Mouse (Mus musculus) left cerebral cortex, postnatal 14 days (tissue): ENCODE data around the gene 1810049J17Rik. TPM values are rescaled to one million over a fixed set of nuclear protein-coding genes. Genes with fewer than 3 reads are reported as not detected.

Experiments used
- DNase-seq, 2 experiments: peaks; one replicate each; pipeline ENCODE4 v3.0.0; 2021 to 2022; ENCODE audit warnings: low spot score in 2 of 2, mixed read lengths in 1 of 2
- intact Hi-C: fragments of 180-260 bp; cut with DNase I; formaldehyde crosslinking; loops from one replicate; pipeline ENCODE4 v1.15.1; 2025
- total RNA-seq, 2 experiments: library from RNA; stranded (reverse); gene quantifications; 2 replicates each; pipeline ENCODE4 v1.2.3; 2021

The 1810049J17Rik gene
- total RNA-seq, 2 experiments from 2014 or later: 0.85 to 1.2 TPM

DNA sequence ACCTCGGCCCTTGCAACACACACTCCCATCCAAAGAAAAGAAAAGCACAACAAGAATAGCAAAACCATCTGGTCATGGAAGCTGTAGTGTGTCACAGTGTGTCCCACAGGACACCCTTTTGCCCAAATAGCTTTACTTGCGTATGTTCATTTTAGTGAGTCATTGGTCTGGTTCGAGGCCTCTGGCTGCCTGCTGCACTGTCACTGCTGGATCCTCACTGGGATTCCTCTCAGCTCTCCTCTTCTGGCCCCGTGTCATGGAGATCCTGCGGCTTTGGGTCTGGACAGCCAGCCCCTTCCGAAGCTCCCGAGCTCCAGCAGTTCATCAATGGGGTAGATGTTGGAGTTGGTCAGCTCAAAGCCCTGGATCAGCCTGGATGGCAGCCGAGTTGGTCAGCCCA, 3.2 kb downstream of the 1810049J17Rik start:
- no peak for DNase-seq
- intact Hi-C loops: no loop called here

DNA sequence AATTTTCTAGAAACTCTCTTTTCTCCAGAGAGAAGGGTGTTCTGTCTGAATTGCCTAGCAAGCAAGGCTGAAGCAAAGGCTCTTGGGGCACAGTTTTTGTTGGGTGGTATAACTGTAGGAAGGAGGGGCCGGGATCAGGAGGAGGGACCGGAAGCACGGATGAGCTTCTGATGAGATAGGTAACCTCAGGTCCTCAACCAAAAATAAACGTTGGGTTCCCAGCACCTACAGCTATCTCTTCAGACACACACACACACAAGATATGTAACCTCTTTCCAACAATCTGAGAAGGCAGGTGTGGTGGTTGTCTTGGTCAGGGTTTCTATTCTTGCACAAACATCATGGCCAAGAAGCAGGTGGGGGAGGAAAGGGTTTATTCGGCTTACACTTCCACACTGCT, 4.4 kb downstream of the 1810049J17Rik start:
- intact Hi-C loops: no loop called here
- no peak for DNase-seq

DNA sequence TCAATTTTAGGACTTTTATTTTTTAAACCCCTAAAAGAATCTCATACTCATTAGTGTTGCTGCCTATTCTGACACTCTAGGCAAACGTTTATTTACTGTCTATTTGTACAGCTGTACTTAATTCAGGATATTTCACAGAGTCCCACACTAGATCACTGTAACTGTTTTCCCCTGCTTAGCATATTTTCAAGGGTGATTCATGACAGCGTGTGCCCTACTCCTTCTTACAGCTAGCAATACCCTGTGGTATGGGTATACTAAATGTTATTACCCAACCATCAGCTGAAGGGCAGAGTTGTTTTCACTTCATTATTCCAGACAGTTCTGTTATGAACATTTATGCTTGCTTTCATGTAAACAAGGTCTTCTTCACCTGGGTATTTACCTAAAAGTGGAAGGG, 5.7 kb downstream of the 1810049J17Rik start:
- intact Hi-C loops: no loop called here
- no peak for DNase-seq

DNA sequence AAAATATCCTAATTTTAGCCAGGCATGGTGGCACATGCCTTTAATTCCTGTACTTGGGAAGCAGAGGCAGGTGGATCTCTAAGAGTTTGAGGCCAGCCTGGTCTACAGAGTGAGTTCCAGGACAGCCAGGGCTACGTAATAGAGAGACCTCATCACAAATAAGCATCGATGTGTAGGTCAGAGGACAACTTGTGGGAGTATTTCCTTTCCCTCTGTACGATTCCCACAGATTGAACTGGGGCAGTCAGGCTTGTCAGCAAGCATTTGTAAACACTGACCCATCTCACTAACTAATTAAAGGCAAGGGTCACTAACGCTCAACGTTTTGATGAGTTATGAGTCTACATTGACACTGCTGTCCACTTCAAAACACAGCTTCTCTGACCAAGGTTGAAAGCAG, 7.1 kb downstream of the 1810049J17Rik start:
- intact Hi-C loops: no loop called here
- no peak for DNase-seq

DNA sequence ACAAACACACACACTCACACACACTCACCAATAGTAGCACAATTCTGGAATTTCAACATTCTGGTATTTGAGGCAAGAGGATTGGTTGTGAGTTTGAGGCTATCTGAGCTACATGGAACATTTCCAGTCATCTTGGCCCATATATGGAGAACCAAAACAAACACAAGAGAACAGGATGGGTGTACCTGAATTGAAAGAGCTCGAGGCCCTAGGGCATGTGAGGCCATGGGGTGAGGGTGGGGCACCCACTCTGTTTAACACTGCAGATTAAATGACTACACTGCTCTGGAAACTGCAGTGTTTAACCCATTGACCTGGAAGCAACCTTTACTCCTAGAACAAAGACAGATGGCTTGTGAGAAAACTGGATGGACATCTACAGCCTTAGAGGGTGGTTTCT, 8.4 kb downstream of the 1810049J17Rik start:
- no peak for DNase-seq
- intact Hi-C loops: no loop called here

DNA sequence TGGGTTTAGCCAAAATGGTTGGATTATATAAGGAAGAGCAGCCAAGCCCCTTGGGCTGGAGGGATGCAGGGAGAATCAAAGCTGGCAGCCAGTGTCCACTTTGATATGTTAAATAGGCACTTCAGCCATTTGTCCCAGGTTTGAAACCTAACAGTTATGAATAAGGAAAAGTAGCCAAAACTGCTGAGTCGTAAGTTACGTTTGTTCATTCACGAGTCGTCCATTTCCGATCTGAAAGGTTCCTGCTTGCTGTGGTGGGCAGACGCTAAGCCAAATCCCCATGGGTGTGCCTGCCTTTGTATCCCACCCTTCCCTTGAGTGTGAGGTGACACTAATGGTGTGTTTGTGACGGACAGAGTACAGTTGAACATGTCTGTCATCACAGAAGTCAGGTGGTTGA, 10.2 kb downstream of the 1810049J17Rik start:
- intact Hi-C loops: no loop called here
- DNase-seq: no peak

DNA sequence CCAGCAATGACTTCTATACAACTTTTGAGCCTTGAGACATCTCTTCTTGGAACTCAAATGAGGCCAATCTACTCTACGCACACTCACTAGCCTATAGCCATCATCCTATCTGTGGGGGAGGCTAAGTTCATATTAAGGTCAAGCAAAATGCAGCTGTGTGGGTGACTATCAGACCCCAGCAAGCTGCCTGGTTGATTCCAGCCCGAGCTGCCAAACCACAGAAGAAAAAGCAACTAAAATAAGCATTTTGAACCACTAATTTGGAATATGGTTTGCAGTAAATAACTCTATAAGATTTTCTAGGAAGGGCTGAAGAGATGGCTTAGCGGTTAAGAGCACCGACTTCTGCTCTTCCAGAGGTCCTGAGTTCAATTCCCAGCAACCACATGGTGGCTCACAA, 11.0 kb downstream of the 1810049J17Rik start:
- intact Hi-C loops: no loop called here
- no peak for DNase-seq

DNA sequence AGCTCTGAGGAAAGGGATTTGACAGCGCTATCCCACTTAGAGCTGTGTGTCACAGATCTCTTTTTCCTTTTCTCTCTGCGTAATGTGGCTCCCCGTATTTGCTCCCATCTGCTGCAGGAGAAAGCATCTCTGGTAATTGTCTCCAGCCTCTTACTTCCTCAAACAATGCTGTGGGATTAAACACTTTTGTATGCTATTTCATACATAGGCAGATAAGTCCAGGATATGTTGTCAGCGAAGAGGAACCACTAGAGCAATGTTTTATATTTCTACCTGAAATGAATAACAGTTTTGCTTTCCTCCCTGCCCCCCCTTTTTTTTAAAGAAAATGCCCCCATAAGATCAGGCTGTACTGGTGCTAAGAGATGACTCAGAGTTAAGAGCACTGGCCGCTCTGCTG, 13.2 kb downstream of the 1810049J17Rik start:
- no peak for DNase-seq
- intact Hi-C loops: no loop called here

DNA sequence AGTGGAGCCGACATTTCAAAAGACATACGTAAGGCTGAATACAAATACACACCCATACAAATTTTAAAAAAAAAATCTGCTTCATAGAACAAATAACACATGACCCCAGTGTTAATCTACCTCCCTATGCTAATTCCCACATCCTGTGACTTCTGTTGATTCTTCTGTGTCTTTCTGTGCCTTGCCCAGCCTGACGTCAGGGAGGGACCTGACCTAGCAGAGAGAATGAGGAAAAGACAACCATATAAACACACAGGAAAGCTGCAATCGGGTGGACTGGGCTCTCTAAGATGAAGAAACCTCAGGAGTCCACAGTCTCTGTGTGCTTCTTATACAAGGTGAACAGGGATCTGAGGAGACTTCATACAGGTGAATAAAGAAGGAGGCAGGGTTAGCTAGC, 14.6 kb downstream of the 1810049J17Rik start:
- intact Hi-C loops: no loop called here
- DNase-seq: no peak

DNA sequence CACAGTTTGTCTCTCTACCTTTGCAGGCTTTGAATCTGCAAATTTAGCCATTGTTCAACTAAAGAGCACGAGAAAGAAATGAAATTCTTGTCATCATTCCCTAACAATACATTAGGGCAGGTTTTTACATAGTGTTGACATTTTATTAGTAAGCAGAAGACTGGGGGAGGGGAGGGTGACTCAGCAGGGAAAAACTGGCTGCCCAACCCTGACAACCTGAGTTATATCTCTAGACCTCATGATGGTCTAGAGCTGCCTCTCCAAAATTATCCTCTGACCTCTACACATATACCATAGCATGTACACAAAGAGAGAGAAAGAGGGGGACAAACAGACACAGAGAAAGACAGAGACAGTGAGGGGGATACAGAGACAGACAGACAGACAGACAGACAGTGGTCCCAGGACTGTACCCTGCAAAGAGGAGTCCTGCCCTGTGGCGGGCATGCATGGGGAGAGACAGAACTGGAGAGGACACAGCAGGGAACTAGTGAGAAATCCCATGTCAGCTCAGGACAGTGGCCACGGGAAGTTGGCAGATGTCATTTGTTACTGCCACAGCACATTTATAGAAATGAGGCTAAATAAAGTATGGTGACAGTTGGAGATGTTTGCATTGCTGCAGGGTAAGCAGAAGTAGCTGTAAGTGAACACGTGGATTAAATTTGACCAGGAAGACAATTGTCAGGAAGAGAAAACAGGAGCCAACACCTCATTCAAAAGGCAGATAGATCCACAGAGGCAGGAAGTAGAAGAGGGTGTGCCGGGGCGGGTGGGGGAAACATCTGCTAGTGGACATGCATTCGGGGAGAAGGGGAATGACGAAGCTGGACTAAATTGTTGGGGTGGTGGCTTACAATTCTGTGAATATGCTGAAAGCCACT, 15.3 kb downstream of the 1810049J17Rik start:
- intact Hi-C loops: no loop called here

DNA sequence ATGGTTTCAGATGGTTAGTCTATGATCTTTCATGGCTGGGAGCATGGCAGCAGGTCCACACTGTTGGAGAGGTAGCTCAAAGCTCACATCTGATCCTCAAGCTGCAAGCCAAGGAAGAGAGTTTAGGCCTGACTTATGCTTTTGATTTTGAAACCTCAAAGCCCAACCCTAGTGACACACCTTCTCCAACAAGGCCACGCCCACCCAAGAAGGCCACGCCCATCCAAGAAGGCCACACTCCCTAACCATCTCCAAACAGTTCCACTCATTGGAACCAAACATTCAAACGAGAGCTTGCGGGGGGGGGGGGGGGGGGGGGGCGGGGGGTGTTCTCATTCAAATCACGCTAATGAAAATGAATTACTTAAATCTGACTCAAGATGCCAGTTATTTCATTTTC, 19.9 kb downstream of the 1810049J17Rik start:
- intact Hi-C loops: no loop called here
- no peak for DNase-seq

More for the DNA sequence above, 15.3 kb downstream of the 1810049J17Rik start:
- DNase-seq: peak; percentile 41 to 71

DNA sequence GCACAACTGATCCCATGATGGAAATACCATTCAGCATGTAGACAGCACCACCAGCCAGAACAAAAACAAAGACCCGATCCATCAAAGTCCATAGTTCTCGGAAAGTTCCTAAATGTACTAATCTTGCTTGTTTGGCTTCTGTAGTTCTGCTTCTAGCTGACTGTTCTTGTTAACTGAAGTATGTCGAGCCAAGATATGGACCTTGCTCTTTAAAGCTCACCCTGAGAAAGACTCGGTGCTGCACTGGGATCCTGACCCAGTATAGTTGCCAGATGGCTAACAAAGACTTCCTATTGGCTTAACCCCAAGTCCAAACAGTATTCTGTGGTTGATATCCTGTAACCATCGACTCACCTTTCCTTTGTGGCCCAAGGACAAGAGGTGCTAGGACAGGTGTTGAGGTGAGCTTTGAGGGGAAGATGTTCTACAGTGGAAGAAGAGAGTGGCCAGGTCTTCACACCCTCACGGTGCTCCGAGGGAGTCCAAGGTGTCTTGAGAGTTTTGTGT, 23.4 kb downstream of the 1810049J17Rik start:
- no peak for DNase-seq
- intact Hi-C loops: no loop called here

DNA sequence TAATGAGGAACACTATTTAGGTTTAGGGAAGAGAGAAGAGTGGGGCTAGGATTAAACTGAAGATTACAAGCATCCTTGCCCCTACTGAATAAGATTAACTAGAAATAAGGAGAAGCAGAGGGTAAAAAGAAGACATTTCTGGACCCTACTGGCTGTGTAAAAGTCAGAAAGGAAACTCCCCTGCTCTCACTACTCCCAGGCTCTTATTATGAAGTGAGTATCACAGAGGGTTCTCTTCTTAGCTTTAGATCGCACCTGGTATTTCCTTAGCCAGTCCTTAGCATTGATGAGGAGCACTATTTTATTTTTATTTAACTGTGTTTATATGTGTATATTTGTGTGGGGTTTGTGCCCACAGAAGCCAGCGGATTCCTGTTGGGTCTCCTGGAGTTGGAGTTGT, 25.5 kb downstream of the 1810049J17Rik start:
- DNase-seq: no peak
- intact Hi-C loops: no loop called here

DNA sequence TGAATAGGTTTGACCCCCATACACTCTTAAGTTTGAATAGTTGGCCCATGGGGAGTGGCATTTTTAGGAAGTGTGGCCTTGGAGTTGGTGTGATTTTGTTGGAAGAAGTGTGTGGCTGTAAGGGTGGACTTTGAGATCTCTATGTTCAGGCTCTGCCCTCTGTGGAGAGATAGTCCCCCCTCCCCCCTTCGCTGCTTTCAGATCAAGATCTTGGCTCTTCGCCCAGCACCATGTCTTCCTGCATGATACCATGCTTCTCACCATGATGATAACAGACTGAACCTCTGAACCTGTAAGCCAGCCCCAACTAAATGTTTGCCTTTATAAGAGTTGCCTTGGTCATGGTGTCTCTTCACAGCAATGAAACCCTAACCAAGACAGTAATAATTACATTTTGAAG, 29.9 kb downstream of the 1810049J17Rik start:
- DNase-seq: no peak
- intact Hi-C loops: no loop called here

DNA sequence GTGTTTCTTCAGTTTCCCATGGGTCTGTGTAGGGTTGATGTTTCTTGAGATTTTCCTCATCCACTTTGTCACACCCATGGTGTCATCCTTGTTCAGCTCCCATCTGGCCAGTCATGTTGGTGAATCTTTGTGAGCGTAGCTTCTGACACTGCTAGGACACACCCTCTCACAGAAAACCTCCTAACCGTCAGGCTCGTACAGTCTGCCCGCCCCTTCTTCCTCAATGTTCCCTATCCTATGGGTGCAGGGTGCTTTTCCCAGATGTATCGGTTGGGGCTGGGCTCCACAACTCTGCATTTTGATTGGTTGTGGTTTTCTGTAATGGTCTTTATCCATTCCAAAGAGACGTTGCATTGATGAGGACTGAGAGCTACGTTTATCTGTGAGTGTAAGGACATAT, 31.4 kb downstream of the 1810049J17Rik start:
- no peak for DNase-seq
- intact Hi-C loops: no loop called here

DNA sequence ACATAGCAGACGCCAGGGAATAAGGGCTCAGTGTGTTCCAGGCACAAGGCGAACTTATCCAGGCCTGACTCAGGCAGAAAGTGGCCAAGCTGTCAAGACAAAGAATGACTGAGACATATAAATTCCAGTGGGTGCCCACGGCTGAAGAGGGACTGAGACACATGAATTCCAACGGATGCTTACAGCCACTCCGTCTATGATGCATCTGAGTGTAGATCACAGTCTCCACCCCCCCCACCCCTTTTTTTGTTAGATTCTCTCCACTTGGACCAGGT, 36.2 kb downstream of the 1810049J17Rik start:
- DNase-seq: no peak
- intact Hi-C loops: no loop called here

DNA sequence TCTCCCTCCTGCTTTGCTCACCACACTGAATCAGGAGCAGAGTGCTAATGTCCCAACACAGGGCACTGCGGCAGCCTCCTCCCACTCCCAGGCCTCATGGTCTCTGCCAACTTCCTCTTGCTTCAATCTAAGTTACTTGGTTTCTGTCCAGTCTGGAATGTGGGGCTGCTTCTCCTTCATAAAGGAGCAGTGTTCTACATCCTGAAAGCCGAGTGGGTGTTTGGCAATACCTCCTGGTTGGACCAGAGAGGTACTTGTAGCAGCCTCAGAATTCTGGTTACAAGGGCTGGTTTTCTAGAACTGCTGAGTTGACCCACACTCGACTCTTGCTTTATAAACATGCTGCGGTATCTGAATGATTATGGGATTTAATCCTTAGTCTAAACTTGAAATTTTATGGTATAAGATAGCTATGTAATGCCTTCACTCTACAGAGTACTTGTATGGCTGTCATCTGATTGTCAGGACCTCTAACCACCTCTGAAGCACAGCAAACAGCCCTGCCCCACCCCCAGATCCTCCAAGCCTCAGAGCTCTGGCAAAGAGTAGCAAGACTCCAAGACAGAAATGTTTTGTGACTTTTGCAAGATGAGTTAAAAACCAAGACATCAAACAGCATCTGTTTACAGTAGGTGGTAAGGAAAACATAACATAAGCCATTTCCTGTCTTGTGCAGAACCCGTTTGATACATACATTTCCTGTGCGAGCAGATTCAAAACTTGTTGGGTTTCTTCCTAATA, 36.7 kb downstream of the 1810049J17Rik start:
- intact Hi-C loops: no loop called here
- peak; percentile 33 to 57 for DNase-seq

DNA sequence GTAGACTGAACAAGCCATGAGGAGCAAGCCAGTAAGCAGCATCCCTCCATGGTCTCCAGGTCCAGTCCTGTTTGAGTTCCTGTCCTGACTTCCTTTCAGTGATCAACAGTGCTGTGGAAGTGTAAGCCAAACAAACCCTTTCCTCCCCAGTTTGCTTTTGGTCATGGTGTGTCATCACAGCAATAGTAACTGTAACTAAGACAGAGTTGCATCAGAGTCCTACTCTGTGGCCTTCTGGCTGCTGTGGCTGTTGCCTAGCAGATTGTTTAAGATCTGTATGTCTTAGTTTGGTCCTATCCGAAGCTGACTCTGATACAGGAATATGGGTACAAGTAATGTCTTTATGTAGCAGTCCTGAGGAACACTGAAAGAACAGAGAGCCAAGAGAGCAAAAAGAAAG, 41.9 kb downstream of the 1810049J17Rik start:
- intact Hi-C loops: loop anchor here (10.0 kb wide), 2 partner anchors 85 to 295 kb away; no protein-coding TSS in a partner anchor

DNA sequence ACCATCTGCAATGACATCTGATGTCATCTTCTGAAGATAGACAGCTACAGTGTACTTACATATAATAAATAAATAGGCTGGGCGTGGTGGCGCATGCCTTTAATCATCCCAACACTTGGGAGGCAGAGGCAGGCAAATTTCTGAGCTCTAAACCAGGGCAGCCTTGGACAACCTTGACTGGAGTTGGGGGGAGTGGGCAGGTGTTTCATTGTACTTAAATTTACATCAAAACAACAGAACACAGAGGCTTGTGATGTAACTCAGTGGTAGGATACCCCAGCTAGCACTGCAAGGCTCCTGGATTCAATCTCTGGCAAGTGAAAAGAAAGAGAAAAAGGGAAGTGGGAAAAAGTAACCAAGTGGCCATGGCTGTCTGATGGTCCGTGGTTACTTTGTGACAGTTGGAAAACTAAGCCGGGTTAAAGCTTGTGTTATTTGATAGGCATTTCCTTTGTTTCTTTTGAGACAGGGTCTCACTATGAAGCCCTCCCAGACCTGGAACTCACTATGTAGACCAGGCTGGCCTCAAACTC, 46.5 kb downstream of the 1810049J17Rik start:
- intact Hi-C loops: loop anchor here (10.0 kb wide), 2 partner anchors 90 to 300 kb away; no protein-coding TSS in a partner anchor
- no peak for DNase-seq

More for the DNA sequence above, 41.9 kb downstream of the 1810049J17Rik start:
- DNase-seq: no peak

DNA sequence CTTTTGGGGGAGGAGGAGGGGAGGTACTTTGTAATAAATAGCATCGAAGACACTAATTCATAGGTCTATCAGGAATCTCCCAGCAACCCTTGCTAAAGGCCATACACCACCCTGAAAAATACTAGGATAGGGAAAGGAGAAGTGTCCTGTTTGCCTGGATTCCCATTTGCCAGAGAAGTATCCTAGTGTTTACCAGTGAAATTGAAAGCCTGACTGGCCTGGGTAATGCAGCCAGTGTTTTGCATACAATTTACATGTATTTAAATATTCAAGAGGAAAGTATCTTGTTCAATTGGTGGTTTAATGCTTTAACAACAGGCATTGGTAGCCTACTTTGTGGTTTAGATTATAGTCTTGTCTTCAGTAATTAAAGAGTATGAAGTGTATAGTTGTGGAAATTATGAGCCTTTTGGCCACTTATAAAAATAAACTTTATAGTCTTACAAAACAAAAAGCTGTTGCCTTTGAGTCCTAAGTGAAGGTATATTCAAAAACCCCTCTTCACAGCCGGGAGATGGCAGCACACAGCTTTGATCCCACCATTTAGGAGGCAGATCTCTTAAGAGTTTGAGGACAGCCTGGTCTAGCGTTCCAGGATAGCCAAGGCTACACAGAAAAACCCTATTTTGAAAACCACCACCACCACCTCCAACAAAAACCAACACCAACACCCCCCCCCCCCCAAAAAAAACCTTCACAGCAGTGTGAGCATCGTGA, 47.5 kb downstream of the 1810049J17Rik start:
- intact Hi-C loops: loop anchor here (10.0 kb wide), 2 partner anchors 91 to 301 kb away; no protein-coding TSS in a partner anchor
- peak in 1 of 2 experiments; percentile 21 for DNase-seq
